Mouse (Mus musculus): ENCODE measurements around the gene Pik3ip1. TPM values are rescaled to one million over a fixed set of nuclear protein-coding genes. Genes with fewer than 3 reads are reported as not detected.
A peak's percentile ranks its signal among the peaks of the same experiment; 100 is the strongest.

Pik3ip1 gene
- polyA plus RNA-seq, 1 experiment from 2014 or later: 8.8 TPM

GRCm38 (mm10) chr11:3289803-3290639 is 40.2 kb upstream of the Pik3ip1 start:
- H3K27ac ChIP-seq (ENCODE audit: low read length): peak overlapping the region; percentile 100
- H3K4me1 ChIP-seq (ENCODE audit: control insufficient read depth, insufficient read depth, low read length): peaks cover 29% of the 10 kb centered on the region
- peaks cover 10% of the 10 kb centered on the region; the same call in 1 of the 2 replicates for H3K36me3 ChIP-seq (ENCODE audit: control insufficient read depth, insufficient read depth, low read length)
- ATAC-seq: peak; percentile 63
- no peaks in the 10 kb centered on the region for H3K27me3 ChIP-seq (replicated peaks; ENCODE audit: control insufficient read depth, insufficient read depth, low read length)
- H3K4me3 ChIP-seq (ENCODE audit: low read length): peak overlapping the region; percentile 87
- WGBS: under 1% methylated on average over 82 of the region's 92 CpGs
- H3K9ac ChIP-seq (ENCODE audit: low read depth, low read length): peak overlapping the region; percentile 99
- peak overlapping the region; percentile 98 for H3K4me2 ChIP-seq (ENCODE audit: low read depth, low read length)
- no peaks in the 10 kb centered on the region for H3K9me3 ChIP-seq (ENCODE audit: control insufficient read depth, low read length)

GRCm38 (mm10) chr11:3290640-3291310 is 39.4 kb upstream of the Pik3ip1 start:
- Histone ChIP-seq H3K9me3 (ENCODE audit: control insufficient read depth, low read length) (no peaks in the 10 kb centered on the region), H3K27ac (ENCODE audit: low read length) (peak overlapping the region; percentile 100), H3K27me3 (replicated peaks; ENCODE audit: control insufficient read depth, insufficient read depth, low read length) (no peaks in the 10 kb centered on the region), H3K4me1 (ENCODE audit: control insufficient read depth, insufficient read depth, low read length) (peaks cover 34% of the 10 kb centered on the region), H3K36me3 (ENCODE audit: control insufficient read depth, insufficient read depth, low read length) (peaks cover 11% of the 10 kb centered on the region; the same call in 1 of the 2 replicates), H3K4me2 (ENCODE audit: low read depth, low read length) (peak overlapping the region; percentile 98), H3K9ac (ENCODE audit: low read depth, low read length) (peak overlapping the region; percentile 99), H3K4me3 (ENCODE audit: low read length) (peak overlapping the region; percentile 87)
- WGBS: under 1% methylated on average over 50 of the region's 50 CpGs
- peak; percentile 1 for ATAC-seq

GRCm38 (mm10) chr11:3291311-3292061 is 38.7 kb upstream of the Pik3ip1 start:
- Histone ChIP-seq H3K27ac (ENCODE audit: low read length) (peak overlapping the region; percentile 100), H3K9ac (ENCODE audit: low read depth, low read length) (peak overlapping the region; percentile 99), H3K27me3 (replicated peaks; ENCODE audit: control insufficient read depth, insufficient read depth, low read length) (no peaks in the 10 kb centered on the region), H3K9me3 (ENCODE audit: control insufficient read depth, low read length) (no peaks in the 10 kb centered on the region), H3K4me1 (ENCODE audit: control insufficient read depth, insufficient read depth, low read length) (peaks cover 41% of the 10 kb centered on the region), H3K4me3 (ENCODE audit: low read length) (peak overlapping the region; percentile 87), H3K4me2 (ENCODE audit: low read depth, low read length) (peak overlapping the region; percentile 98), H3K36me3 (ENCODE audit: control insufficient read depth, insufficient read depth, low read length) (peaks cover 14% of the 10 kb centered on the region)
- no peak for ATAC-seq
- 1% methylated on average over 26 of the region's 26 CpGs for WGBS

- 0% methylated on average over 8 of the region's 8 CpGs for WGBS
- ATAC-seq: peak; percentile 47
Observed at GRCm38 (mm10) chr11:3292062-3292421, 38.2 kb upstream of the Pik3ip1 start.

GRCm38 (mm10) chr11:3292711-3293249 is 37.4 kb upstream of the Pik3ip1 start:
- Histone ChIP-seq H3K9ac (ENCODE audit: low read depth, low read length) (peak overlapping the region; percentile 99), H3K9me3 (ENCODE audit: control insufficient read depth, low read length) (no peaks in the 10 kb centered on the region), H3K36me3 (ENCODE audit: control insufficient read depth, insufficient read depth, low read length) (peaks cover 23% of the 10 kb centered on the region), H3K27ac (ENCODE audit: low read length) (peak overlapping the region; percentile 100), H3K27me3 (replicated peaks; ENCODE audit: control insufficient read depth, insufficient read depth, low read length) (no peaks in the 10 kb centered on the region), H3K4me1 (ENCODE audit: control insufficient read depth, insufficient read depth, low read length) (peaks cover 43% of the 10 kb centered on the region), H3K4me3 (ENCODE audit: low read length) (peak overlapping the region; percentile 87), H3K4me2 (ENCODE audit: low read depth, low read length) (peak overlapping the region; percentile 98)
- ATAC-seq: no peak
- 4% methylated on average over 8 of the region's 8 CpGs for WGBS

More at GRCm38 (mm10) chr11:3292062-3292421, 38.2 kb upstream of the Pik3ip1 start:
- H3K27ac ChIP-seq (ENCODE audit: low read length): peak overlapping the region; percentile 100
- H3K4me2 ChIP-seq (ENCODE audit: low read depth, low read length): peak overlapping the region; percentile 98
- peaks cover 15% of the 10 kb centered on the region for H3K36me3 ChIP-seq (ENCODE audit: control insufficient read depth, insufficient read depth, low read length)
- H3K27me3 ChIP-seq (replicated peaks; ENCODE audit: control insufficient read depth, insufficient read depth, low read length): no peaks in the 10 kb centered on the region
- H3K9me3 ChIP-seq (ENCODE audit: control insufficient read depth, low read length): no peaks in the 10 kb centered on the region
- peaks cover 41% of the 10 kb centered on the region for H3K4me1 ChIP-seq (ENCODE audit: control insufficient read depth, insufficient read depth, low read length)
- peak overlapping the region; percentile 99 for H3K9ac ChIP-seq (ENCODE audit: low read depth, low read length)
- H3K4me3 ChIP-seq (ENCODE audit: low read length): peak overlapping the region; percentile 87

GRCm38 (mm10) chr11:3293361-3293760 is 36.8 kb upstream of the Pik3ip1 start:
- no peak for ATAC-seq
- Histone ChIP-seq H3K4me2 (ENCODE audit: low read depth, low read length) (peak overlapping the region; percentile 98), H3K4me3 (ENCODE audit: low read length) (peak overlapping the region; percentile 87), H3K4me1 (ENCODE audit: control insufficient read depth, insufficient read depth, low read length) (peaks cover 41% of the 10 kb centered on the region), H3K36me3 (ENCODE audit: control insufficient read depth, insufficient read depth, low read length) (peaks cover 26% of the 10 kb centered on the region), H3K27ac (ENCODE audit: low read length) (peak overlapping the region; percentile 100; the same call in 1 of the 2 replicates), H3K9ac (ENCODE audit: low read depth, low read length) (peak overlapping the region; percentile 99), H3K27me3 (replicated peaks; ENCODE audit: control insufficient read depth, insufficient read depth, low read length) (no peaks in the 10 kb centered on the region), H3K9me3 (ENCODE audit: control insufficient read depth, low read length) (no peaks in the 10 kb centered on the region)
- WGBS: 41% methylated on average over 4 of the region's 4 CpGs

- H3K9me3 ChIP-seq (ENCODE audit: control insufficient read depth, low read length): no peaks in the 10 kb centered on the region
- ATAC-seq: no peak
- H3K36me3 ChIP-seq (ENCODE audit: control insufficient read depth, insufficient read depth, low read length): peaks cover 34% of the 10 kb centered on the region
- no peak overlapping the region; the same call in 1 of the 2 replicates for H3K9ac ChIP-seq (ENCODE audit: low read depth, low read length)
- H3K27me3 ChIP-seq (replicated peaks; ENCODE audit: control insufficient read depth, insufficient read depth, low read length): no peaks in the 10 kb centered on the region
- no peak overlapping the region; the same call in 1 of the 2 replicates for H3K4me3 ChIP-seq (ENCODE audit: low read length)
- H3K4me2 ChIP-seq (ENCODE audit: low read depth, low read length): no peak overlapping the region
- H3K27ac ChIP-seq (ENCODE audit: low read length): no peak overlapping the region
- 91% methylated on average over 2 of the region's 2 CpGs for WGBS
- H3K4me1 ChIP-seq (ENCODE audit: control insufficient read depth, insufficient read depth, low read length): peaks cover 41% of the 10 kb centered on the region
Observed at GRCm38 (mm10) chr11:3294641-3295040, 35.6 kb upstream of the Pik3ip1 start.

- 49% methylated on average over 5 of the region's 5 CpGs for WGBS
- Histone ChIP-seq H3K9me3 (ENCODE audit: control insufficient read depth, low read length) (no peaks in the 10 kb centered on the region), H3K27ac (ENCODE audit: low read length) (no peak overlapping the region), H3K4me2 (ENCODE audit: low read depth, low read length) (no peak overlapping the region), H3K4me3 (ENCODE audit: low read length) (no peak overlapping the region), H3K36me3 (ENCODE audit: control insufficient read depth, insufficient read depth, low read length) (peaks cover 46% of the 10 kb centered on the region), H3K4me1 (ENCODE audit: control insufficient read depth, insufficient read depth, low read length) (peaks cover 41% of the 10 kb centered on the region), H3K9ac (ENCODE audit: low read depth, low read length) (0 out of 2 replicates have a peak overlapping the region, but pooled peaks have one; percentile 29), H3K27me3 (replicated peaks; ENCODE audit: control insufficient read depth, insufficient read depth, low read length) (no peaks in the 10 kb centered on the region)
- ATAC-seq: no peak
Observed at GRCm38 (mm10) chr11:3296056-3296455, 34.1 kb upstream of the Pik3ip1 start.

Measured in intestine, embryonic 16.5 days (tissue).